Mouse (Mus musculus) CD4-positive, CD25-positive, alpha-beta regulatory T cell, adult 4 months (primary cell): Measurements from ENCODE around the gene Hist2h2be. TPM values are rescaled to one million over a fixed set of nuclear protein-coding genes. Genes with fewer than 3 reads are reported as not detected.

Source experiments
- ATAC-seq: one replicate; pipeline ENCODE4 v1.8.0; 2017
- polyA plus RNA-seq, 2 experiments: library from polyadenylated mRNA; unstranded; fragments of 100-300 nt; shearing (Covaris generic); gene quantifications; one replicate each; pipeline ENCODE4 v1.2.1; 2017

Hist2h2be gene
- polyA plus RNA-seq, 2 experiments from 2014 or later, result 1.6 to 2.6 TPM

DNA sequence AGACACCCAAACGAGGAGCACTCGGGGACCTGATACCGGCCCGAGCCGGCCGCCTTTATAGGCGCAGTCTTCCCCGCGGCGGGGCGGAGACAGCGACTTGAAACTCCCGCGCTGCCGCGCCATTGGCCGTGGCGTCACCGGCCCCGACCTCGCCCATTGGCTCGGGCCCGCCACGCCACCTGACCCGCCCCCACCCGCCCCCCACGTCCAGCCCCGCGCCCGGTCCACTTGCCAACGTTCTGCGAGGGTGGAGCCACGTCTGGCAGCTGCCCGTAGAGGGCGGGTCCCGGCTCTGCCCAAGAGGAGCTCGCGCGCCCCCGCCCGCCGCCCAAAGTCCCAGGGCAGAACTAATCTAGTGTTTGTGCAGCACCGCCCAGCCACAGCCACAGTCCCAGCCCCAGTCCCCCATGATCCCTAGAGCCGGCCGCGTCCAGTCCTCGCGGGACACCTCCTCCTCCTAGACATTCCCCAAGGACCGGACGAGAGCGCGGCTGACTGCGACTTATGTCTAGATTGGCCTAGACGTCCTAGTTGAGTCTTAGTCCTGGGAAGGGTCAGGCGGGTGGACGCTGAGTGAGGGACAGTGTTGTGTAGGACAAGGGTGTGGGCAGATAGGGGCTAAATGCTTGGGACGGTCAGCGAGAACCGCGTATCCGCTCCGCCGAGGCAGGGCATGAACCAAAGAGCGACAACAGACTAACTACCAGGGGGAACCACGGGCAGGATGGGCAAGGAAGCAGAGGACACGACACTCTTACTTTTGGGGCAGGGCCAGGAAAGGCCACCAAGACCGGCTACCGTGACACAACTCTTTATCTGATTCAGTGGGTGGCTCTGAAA lies 18.3 kb downstream of the Hist2h2be start, which contains the start of gene Hist2h3c2:
TSS of gene Hist2h3c2 (minus strand) at position 174 of the 840 bp plus-strand sequence.
- ATAC-seq, result peak; percentile 64

DNA sequence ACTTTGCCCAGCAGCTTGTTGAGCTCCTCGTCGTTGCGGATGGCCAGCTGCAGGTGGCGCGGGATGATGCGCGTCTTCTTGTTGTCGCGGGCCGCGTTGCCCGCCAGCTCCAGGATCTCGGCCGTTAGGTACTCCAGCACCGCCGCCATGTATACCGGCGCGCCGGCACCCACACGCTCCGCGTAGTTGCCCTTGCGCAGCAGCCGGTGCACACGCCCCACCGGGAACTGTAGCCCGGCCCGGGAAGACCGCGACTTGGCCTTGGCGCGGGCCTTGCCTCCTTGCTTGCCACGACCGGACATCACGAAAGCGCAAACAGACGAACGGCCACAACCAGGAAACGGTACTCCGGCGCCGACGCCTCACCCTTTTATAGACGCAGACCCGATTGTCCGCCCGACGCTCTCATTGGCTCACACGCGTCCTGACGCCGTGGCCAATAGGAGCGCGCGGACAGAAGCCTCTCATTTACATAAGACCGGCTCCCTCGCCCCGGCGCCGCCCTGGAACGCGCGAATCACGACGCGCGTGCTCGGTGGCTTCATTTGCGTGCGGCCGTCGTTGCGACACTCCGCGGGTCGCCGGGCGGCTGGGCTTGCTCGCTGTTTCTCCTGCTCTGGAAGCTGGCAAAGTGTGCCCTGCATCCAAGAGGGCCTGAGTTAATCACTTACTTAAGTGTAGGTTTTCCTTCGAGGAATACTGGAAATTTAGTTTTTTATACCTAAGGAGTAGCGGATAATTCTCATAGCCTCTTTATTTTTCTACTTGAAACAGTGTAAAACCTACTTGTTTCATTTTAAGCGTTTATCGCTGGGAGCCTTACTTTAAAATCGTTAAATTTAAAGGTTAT lies 19.3 kb downstream of the Hist2h2be start, which contains the start of gene Hist2h2aa2:
TSS of gene Hist2h2aa2 (minus strand) at position 328 of the 850 bp plus-strand sequence.
- ATAC-seq, result peak; percentile 72

DNA sequence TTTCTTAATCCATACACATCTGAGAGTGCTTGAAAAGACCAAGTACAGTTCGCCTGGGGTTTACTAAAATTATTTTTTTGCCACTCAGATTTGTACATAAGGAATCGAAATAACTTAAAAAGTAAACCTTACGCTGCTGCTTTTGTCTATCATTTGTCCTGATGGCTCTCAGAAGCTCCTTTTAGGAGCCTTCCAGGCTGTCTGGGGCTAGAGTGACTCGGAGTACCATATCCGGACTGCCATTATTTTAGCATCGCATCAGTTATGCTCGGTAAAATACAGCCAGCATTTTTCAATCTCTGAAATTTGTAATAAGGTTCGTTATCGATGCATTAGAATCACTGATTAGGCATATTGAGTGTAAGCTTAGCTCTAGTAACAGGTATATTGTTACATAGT lies 19.9 kb downstream of the Hist2h2be start:
- ATAC-seq, result no peak

DNA sequence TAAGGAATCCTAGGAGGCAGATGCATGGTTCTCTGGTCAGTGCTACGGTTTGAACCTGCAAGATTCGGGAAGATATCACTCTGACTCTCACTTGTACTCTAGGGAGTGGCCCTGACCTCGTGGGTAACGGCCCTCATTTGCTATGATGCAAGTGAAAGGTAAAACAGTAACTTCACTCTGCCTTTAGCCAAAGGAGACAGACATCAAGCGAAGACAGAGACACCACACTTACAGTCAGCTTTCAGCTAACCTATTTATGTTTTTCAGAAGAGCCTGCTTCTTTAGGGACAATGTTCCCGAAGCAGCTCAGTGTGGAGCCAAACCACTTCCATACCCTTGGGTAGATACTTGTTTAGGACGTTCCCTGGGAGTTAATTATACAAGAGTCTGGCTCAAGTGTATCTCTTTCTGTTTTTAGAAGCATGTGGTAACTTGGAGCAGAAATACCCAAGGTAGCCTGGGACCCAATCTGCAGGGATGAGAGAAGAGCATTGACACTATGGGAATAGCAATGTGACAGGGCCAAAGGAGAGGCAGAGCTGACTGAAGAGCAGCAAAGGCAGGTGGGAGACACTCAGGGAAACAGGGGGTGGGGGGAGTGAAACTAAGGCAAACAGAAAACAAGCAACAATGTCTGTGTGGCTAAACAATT lies 23.1 kb downstream of the Hist2h2be start:
- ATAC-seq, result no peak

DNA sequence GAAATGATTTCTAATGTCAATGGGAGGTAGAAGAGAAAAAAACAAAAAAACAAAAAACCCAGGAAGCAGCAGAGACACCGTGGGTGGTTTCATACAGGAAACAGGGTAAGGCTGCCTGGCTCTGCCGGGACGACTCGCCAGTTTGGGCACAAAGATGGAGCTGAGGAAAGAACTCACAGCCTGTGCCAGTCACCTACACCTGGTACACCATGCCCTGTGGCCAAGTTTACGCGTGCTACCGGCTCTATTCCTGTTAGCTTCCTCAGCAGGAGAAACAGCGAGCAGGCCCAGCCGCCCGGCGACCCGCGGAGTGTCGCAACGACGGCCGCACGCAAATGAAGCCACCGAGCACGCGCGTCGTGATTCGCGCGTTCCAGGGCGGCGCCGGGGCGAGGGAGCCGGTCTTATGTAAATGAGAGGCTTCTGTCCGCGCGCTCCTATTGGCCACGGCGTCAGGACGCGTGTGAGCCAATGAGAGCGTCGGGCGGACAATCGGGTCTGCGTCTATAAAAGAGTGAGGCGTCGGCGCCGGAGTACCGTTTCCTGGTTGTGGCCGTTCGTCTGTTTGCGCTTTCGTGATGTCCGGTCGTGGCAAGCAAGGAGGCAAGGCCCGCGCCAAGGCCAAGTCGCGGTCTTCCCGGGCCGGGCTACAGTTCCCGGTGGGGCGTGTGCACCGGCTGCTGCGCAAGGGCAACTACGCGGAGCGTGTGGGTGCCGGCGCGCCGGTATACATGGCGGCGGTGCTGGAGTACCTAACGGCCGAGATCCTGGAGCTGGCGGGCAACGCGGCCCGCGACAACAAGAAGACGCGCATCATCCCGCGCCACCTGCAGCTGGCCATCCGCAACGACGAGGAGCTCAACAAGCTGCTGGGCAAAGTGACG lies 24.3 kb downstream of the Hist2h2be start, which contains the start of gene Hist2h2aa1:
TSS of gene Hist2h2aa1 (plus strand) at position 495 of the 884 bp plus-strand sequence.
- ATAC-seq, result peak; percentile 80

DNA sequence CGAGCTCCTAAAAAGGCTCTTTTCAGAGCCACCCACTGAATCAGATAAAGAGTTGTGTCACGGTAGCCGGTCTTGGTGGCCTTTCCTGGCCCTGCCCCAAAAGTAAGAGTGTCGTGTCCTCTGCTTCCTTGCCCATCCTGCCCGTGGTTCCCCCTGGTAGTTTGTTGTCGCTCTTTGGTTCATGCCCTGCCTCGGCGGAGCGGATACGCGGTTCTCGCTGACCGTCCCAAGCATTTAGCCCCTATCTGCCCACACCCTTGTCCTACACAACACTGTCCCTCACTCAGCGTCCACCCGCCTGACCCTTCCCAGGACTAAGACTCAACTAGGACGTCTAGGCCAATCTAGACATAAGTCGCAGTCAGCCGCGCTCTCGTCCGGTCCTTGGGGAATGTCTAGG lies 25.1 kb downstream of the Hist2h2be start:
- peak; percentile 48 for ATAC-seq

DNA sequence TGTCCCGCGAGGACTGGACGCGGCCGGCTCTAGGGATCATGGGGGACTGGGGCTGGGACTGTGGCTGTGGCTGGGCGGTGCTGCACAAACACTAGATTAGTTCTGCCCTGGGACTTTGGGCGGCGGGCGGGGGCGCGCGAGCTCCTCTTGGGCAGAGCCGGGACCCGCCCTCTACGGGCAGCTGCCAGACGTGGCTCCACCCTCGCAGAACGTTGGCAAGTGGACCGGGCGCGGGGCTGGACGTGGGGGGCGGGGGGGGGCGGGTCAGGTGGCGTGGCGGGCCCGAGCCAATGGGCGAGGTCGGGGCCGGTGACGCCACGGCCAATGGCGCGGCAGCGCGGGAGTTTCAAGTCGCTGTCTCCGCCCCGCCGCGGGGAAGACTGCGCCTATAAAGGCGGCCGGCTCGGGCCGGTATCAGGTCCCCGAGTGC lies 25.5 kb downstream of the Hist2h2be start, which contains the start of gene Hist2h3c1:
TSS of gene Hist2h3c1 (plus strand) at position 259 of the 430 bp plus-strand sequence.
- ATAC-seq, result peak; percentile 59

DNA sequence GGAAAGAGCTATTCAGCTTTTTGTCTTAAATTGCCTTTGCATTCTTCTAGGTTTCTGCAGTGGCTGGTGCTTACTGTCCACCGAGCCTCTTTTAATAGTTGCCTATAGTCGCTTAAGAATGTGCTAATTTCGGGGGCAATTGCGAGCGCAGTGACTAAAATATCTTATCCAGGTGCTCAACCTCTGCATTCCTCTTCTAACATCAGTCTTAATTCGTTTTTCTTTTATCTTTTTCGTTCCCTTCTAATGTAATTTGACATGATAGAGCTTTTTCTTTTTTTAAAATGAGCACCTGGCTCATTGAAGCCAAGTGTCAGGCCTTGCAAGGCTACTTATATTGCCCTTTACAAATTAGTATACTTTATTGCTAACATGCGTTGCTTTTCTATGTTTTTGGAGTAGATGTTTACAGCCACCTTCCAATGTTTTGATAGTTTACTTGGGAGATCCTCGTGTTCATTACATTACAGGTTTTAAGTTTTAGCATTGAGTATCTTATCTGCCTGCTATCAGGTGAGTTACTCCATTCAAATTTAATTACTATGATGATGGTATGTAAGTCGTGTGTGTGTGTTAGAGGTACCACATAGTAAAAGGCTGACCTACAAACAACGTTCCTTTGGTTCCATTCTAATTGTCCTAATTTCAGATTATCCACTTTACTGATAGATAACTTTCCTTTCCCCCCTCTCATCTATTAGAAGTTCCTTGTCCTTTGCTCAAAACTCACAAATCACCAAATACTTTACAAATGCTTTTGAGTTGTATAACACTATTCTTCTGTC lies 26.6 kb downstream of the Hist2h2be start:
- no peak for ATAC-seq

DNA sequence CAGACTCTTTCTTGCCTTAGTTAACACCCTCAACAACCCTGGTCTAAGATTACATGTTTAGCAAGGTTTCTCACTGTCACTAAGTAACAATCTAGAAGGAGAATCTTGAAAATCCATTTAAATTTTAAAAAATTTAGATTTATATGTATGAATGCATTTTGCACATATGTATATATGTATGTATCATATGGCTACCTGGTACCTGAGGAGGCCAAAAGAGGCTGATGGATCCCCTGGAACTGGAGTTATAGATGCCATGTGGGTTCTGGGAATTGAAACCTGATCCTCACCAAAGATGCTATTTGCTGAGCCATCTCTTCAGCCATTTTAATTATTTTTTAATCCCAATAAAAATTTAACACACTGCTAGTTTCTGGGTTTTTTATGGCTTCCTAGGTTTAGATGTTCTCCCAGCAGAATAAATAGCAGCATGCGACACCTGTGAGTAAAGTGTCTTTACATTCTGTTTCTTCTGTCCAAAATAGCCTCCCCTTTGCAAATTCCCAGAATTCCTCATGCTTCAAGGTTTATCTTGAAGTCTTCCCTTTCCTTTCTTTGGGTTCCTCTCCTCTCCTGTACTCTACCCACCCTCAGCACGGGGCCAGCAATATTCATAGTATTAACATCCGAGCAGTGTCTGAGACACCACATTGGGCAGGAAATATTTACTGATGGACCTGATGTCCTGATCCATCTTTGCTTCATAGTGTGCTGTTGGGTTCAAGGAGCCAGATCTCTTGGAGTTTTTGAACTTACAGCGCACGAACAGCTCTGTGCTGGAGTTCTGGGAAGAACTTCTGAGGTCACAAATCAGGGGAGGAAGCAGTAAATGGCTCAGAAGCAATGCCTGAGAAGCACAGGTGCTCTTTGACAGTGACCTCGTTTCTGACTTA lies 27.5 kb downstream of the Hist2h2be start:
- no peak for ATAC-seq

DNA sequence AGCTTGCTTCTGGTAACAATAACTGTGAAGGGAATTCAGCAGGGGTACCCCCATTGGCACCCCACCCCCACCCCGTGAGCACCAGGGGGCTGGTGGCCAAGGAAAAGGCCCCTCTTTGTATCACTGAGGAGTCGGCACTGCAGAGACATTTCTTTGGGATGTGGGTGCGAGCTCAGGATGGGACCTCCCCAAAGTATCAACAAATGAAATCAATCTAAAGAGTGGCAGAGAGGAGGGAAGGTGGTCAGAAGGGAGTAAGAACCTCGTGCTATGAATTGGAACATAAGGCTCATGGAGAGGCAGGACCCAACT lies 28.1 kb downstream of the Hist2h2be start:
- no peak for ATAC-seq

DNA sequence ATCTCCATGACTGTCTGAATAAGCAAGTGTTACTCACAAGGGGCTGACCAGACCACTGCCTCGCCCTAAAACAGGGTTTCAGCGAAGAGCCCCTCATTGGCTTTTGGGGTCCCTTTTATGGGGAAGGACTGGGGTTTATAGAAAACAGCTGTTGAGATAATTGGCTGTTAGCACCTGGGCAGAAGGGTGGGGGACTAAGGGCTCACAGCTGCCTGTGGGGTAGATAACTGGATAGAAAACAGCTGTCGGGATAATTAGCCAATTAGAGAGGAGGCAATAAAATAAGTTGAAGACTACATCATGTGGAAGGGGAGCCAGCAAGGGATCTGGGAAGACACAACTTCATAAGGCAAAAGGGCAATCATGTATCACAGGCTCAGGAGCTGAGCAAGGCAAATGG lies 30.0 kb downstream of the Hist2h2be start:
- no peak for ATAC-seq

DNA sequence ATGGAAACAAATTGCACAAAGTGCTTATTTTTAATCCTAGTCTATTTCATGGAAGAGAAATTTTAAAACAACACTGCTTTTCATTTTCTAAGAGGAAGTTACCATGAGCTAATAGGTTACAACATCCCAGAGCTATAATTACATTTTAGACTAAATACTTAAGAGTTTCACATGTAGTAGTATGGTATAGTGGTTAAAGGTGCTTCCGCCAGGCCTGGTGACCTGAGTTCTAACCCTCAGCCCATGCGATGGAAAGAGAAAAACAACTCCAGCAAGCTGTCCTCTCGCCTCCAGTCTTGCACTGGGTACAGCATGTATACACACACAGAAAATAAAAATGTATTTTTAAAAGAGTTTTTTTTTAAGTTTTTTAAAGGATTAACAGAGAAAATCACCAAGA lies 30.9 kb downstream of the Hist2h2be start:
- ATAC-seq, result no peak

DNA sequence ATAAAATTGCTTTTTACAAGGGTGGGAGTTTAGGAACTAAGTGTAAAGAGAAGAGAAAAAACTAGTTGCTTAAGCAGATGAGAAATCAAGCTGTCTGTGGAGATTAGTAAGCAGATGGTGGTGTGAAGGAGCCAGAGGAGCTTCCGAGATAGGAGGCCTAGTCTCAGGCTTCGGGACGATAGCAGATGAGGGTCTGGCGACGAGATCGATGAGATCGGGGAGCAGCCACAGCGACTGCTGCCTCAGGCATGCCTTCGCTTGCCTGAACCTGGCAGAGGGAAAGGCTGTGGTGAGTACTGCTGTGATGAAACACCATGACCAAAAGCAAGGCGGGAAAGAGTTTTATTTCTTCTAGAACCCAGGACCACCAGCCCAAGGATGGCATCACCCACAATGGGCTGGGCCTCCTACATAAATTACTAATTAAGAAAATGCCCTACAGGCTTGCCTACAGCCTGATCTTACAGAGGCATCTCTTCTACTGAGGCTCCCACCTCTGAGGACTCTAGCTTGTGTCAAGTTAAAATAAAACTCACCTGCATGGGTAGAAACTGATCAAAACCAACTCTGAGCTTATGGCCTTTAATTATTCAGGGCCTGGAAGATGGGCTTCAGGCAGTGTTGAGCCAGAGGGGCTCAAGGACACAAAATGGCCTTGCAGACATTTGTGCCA lies 33.9 kb downstream of the Hist2h2be start:
- no peak for ATAC-seq

DNA sequence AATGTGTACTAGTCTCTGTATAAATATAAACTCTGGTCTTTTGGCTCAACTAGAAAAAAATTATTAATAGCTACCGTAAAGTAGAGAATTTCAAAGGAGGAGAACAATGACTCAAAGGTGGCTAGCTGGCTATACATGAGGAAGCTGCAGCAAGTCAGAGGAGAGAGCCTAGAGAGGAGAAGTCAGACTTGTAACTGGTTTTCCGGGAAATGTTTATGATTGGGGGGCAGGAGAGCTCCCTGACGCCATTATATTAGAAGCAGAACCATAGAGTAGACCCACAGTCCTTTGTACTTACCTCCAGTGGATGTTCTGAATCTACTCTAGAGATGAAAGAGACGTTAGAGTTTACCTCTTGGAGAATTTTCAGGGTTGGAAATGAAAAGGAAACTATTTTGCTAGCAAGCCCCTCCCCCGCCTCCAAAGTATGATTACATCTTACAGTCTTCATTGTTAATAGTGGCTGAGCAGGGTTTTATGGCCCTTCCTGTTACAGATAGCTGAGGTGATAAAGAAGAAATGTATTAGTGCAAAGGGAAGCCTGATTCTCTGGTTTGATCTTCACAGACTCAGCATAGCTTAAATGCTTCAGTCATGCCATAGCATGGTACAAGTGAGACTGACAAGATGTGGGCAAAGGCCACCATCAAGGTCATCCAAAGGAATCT lies 35.1 kb downstream of the Hist2h2be start:
- peak; percentile 54 for ATAC-seq

DNA sequence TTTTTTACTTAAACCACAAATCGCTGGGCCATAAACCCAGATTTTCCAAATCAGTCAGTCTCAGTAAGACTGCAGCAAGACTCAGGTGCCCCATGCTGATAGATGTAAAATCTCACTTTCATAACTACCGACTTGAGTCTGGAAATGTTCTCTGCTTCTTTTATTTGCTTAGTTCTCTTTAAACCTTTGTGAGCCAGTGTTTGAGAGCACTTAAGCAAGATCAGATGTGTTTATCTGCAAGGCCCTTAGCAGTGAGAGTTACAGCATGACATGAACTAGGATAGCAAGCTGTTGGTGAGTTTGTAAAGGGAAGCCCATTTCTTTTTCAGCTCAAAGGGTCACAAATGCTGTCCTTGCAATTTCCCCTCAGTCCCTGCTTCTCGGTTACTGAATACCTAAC lies 36.3 kb downstream of the Hist2h2be start:
- ATAC-seq, result no peak

DNA sequence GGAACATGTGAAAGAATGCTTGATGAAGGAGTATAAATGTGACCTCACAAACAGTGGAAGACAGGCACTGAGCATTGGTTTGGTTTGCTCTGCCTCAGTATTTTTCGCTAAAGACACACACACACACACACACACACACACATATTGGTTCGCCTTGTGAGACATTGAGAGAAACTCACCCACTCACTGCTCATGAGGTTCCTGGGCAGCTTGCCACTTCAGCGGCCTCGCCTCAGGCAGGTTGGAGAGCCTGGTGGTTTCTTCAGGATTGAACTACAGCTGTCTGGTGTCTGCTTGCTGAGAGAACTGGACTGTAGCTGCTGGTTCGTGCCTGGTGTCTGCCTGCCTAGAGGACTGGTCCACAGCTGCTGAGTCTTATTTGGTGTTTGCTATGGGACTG lies 39.3 kb downstream of the Hist2h2be start:
- ATAC-seq, result no peak

DNA sequence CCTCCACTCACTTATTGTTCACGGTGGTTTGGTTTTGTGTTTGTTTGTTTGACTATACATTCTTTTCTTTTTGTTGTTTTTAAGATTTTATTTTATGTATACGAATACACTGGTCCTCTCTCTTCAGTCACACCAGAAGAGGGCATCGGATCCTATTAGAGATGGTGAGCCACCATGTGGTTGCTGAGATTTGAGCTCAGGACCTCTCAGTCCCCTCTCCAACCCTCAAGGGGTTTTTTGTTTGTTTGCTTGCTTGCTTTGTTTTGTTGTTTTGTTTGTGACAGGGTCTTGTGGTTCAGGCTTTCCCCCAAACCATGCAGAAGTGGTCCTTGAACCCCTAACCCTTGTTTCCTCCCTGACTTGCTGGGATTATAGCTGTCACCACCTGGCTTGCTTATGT lies 40.7 kb downstream of the Hist2h2be start:
- ATAC-seq, result no peak

DNA sequence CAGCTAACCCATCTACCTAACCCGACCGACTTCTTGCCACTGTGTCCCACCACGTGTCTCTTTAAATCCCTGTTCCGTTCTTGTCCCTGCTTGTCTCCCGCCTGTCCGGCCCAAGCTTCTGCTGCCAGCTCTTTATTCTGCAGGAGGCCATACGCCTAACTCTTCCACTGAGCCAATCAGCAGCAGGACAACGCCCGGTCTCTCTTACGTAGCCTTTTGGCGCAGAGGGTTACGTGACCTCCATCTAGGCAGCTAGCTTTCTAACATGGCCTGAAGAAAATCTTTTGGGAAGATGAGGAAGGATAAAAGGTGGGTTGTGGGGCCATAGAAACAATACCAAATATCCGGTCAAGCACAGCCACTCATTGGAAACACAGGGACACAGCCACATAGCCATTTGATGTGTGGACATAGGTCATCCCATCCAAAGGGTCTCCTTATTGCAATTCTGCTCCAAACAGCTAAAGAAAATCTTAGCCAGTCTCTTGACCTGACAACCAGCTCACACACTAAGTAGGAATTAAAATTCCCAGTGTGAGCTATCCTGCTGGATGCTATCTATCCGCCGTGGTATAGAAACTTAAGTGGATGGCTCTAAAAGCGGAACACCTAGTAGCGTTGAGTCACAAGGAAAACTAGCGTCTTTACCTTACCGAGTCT lies 41.4 kb downstream of the Hist2h2be start:
- ATAC-seq, result peak; percentile 67
